Mouse (Mus musculus) MEL (cell line): ENCODE results near the gene Hoxa3. TPM values are rescaled to one million over a fixed set of nuclear protein-coding genes. Genes with fewer than 3 reads are reported as not detected.

Source experiments
- DNase-seq: peaks from one replicate; pipeline ENCODE4 v3.0.0; 2011; ENCODE audit warnings: low read depth, low spot score
- H3K27ac ChIP-seq: 2 replicates; pipeline ENCODE4 v1.5.1; 2012; ENCODE audit warnings: low read depth, mild to moderate bottlenecking, control low read depth, low read length, moderate library complexity; ENCODE audit not compliant: control insufficient read depth
- H3K27me3 ChIP-seq, 2 experiments: fragments of 150-350 bp in 1 of 2; sonication (generic) in 1 of 2; 2 replicates each; pipeline ENCODE4 v1.6.1; 2012; ENCODE audit warnings: low read length in 2 of 2, mild to moderate bottlenecking in 2 of 2, improper control_type of control experiment in 1 of 2, moderate library complexity in 1 of 2; ENCODE audit not compliant: insufficient read depth in 2 of 2, control insufficient read depth in 1 of 2
- H3K36me3 ChIP-seq, 2 experiments: 2 replicates each; pipeline ENCODE4 v1.6.1; 2012 to 2014; ENCODE audit warnings: low read length in 2 of 2, improper control_type of control experiment in 1 of 2, inconsistent platforms in 1 of 2, mild to moderate bottlenecking in 1 of 2; ENCODE audit not compliant: insufficient read depth in 2 of 2, control insufficient read depth in 1 of 2
- H3K4me1 ChIP-seq, 2 experiments: fragments of 150-350 bp in 1 of 2; sonication (generic) in 1 of 2; 2 replicates each; pipeline ENCODE4 v1.6.1; 2012; ENCODE audit warnings: low read length in 2 of 2, improper control_type of control experiment in 1 of 2, mild to moderate bottlenecking in 1 of 2; ENCODE audit not compliant: insufficient read depth in 2 of 2, control insufficient read depth in 1 of 2
- H3K4me3 ChIP-seq, 2 experiments: fragments of 150-350 bp in 1 of 2; sonication (generic) in 1 of 2; 2 replicates each; pipeline ENCODE4 v1.5.1; 2012; ENCODE audit warnings: low read depth in 2 of 2, low read length in 2 of 2, mild to moderate bottlenecking in 2 of 2, moderate library complexity in 2 of 2, control low read depth in 1 of 2, improper control_type of control experiment in 1 of 2; ENCODE audit not compliant: control insufficient read depth in 1 of 2, insufficient read depth in 1 of 2
- H3K79me2 ChIP-seq: 2 replicates; pipeline ENCODE4 v1.6.1; 2012; ENCODE audit warnings: mild to moderate bottlenecking, low read length, moderate library complexity; ENCODE audit not compliant: control insufficient read depth, poor library complexity, insufficient read depth
- H3K9ac ChIP-seq: 2 replicates; pipeline ENCODE4 v1.6.1; 2012; ENCODE audit warnings: low read depth, mild to moderate bottlenecking, control low read depth, low read length, moderate library complexity; ENCODE audit not compliant: control insufficient read depth, poor library complexity, severe bottlenecking
- H3K9me3 ChIP-seq: fragments of 150-350 bp; sonication (generic); replicated peaks from 2 replicates; pipeline ENCODE4 v1.6.1; 2012; ENCODE audit warnings: mild to moderate bottlenecking, low read length, improper control_type of control experiment, moderate library complexity; ENCODE audit not compliant: insufficient read depth
- CHD1 ChIP-seq: IDR thresholded peaks from 2 replicates; pipeline ENCODE4 v1.6.1; 2012; ENCODE audit warnings: low read depth, mild to moderate bottlenecking, inconsistent platforms, low read length, improper control_type of control experiment
- CTCF ChIP-seq, 3 experiments: IDR thresholded peaks in 2 of 3; conservative IDR thresholded peaks in 1 of 3; 2 replicates each; pipeline ENCODE4 v1.5.1; 2011 to 2012; ENCODE audit warnings: low read length in 3 of 3, low read depth in 2 of 3, mild to moderate bottlenecking in 2 of 3, improper control_type of control experiment in 1 of 3, inconsistent platforms in 1 of 3, mixed read lengths in 1 of 3, moderate library complexity in 1 of 3; ENCODE audit not compliant: control insufficient read depth in 1 of 3, insufficient read depth in 1 of 3, poor library complexity in 1 of 3, severe bottlenecking in 1 of 3
- ELF1 ChIP-seq: IDR thresholded peaks from 2 replicates; pipeline ENCODE4 v1.6.1; 2014; ENCODE audit warnings: low read depth, mild to moderate bottlenecking, inconsistent platforms, low read length, improper control_type of control experiment, moderate library complexity
- GABPA ChIP-seq: IDR thresholded peaks from 2 replicates; pipeline ENCODE4 v1.6.1; 2012; ENCODE audit warnings: low read depth, mild to moderate bottlenecking, inconsistent platforms, low read length, improper control_type of control experiment, moderate library complexity
- JUND ChIP-seq: IDR thresholded peaks from 2 replicates; pipeline ENCODE4 v1.6.1; 2011; ENCODE audit warnings: low read depth, mild to moderate bottlenecking, improper control_type of control experiment, low read length
- MAZ ChIP-seq: IDR thresholded peaks from 2 replicates; pipeline ENCODE4 v1.6.1; 2012; ENCODE audit warnings: low read depth, mild to moderate bottlenecking, inconsistent platforms, low read length, improper control_type of control experiment
- MYC ChIP-seq: IDR thresholded peaks from 2 replicates; pipeline ENCODE4 v1.6.1; 2011; ENCODE audit warnings: low read depth, mild to moderate bottlenecking, low read length, improper control_type of control experiment, moderate library complexity
- NELFE ChIP-seq: IDR thresholded peaks from 2 replicates; pipeline ENCODE4 v1.6.1; 2011; ENCODE audit warnings: low read depth, low read length, improper control_type of control experiment
- POLR2AphosphoS2 ChIP-seq: IDR thresholded peaks from 2 replicates; pipeline ENCODE4 v1.6.1; 2011; ENCODE audit warnings: low read length, improper control_type of control experiment
- RCOR1 ChIP-seq: IDR thresholded peaks from 2 replicates; pipeline ENCODE4 v1.6.1; 2012; ENCODE audit warnings: low read depth, mild to moderate bottlenecking, inconsistent platforms, low read length, improper control_type of control experiment
- SMC3 ChIP-seq: IDR thresholded peaks from 2 replicates; pipeline ENCODE4 v1.6.1; 2011; ENCODE audit warnings: low read depth, low read length, improper control_type of control experiment
- USF1 ChIP-seq: IDR thresholded peaks from 2 replicates; pipeline ENCODE4 v1.6.1; 2014; ENCODE audit warnings: low read depth, mild to moderate bottlenecking, inconsistent platforms, low read length, improper control_type of control experiment, moderate library complexity
- USF2 ChIP-seq, 2 experiments: IDR thresholded peaks; 2 replicates each; pipeline ENCODE4 v1.6.1; 2011 to 2012; ENCODE audit warnings: improper control_type of control experiment in 2 of 2, low read length in 2 of 2, borderline replicate concordance in 1 of 2, inconsistent platforms in 1 of 2, low read depth in 1 of 2, mild to moderate bottlenecking in 1 of 2; ENCODE audit not compliant: insufficient read depth in 1 of 2
- ZKSCAN1 ChIP-seq: IDR thresholded peaks from 2 replicates; pipeline ENCODE4 v1.6.1; 2012; ENCODE audit warnings: low read depth, mild to moderate bottlenecking, inconsistent platforms, low read length, improper control_type of control experiment, moderate library complexity
- ZMIZ1 ChIP-seq: IDR thresholded peaks from 2 replicates; pipeline ENCODE4 v1.6.1; 2012; ENCODE audit warnings: low read depth, mild to moderate bottlenecking, inconsistent platforms, low read length, improper control_type of control experiment, moderate library complexity
- polyA plus RNA-seq, 2 experiments: library from polyadenylated mRNA; stranded (reverse) in 1 of 2; unstranded in 1 of 2; fragments of >175 nt in 1 of 2; fragments of >200 nt in 1 of 2; gene quantifications; 2 replicates each; pipeline versions ENCODE4 v1.2.1 to v1.2.4; 2012; ENCODE audit warnings: low replicate concordance in 2 of 2, low read depth in 1 of 2; ENCODE audit not compliant: insufficient read length in 2 of 2, insufficient read depth in 1 of 2, missing spikeins in 1 of 2
- total RNA-seq: library from RNA; depleted of rRNA; stranded (reverse); fragments of 300-350 nt; gene quantifications from 2 replicates; pipeline ENCODE4 v1.2.3, GENCODE M21; 2012; rRNA removed

Gene Hoxa3
- not detected in 2 replicates for total RNA-seq
- not detected for polyA plus RNA-seq

GRCm38 (mm10) chr6:52213119-52213986 lies at the start of gene Hoxa3, which contains the start of gene Gm28308:
Hoxa3 (minus strand) TSS chr6:52213336.
Gm28308 (minus strand) TSS chr6:52213339.
- no peaks in the 10 kb centered on the region for H3K9me3 ChIP-seq
- TF ChIP-seq JUND (no peak), POLR2AphosphoS2 (no peak), MAZ (no peak), MYC (no peak), CTCF (IDR thresholded peaks at IDR 0.05 in 2 of 3, conservative IDR thresholded peaks at IDR 0.05 in 1 of 3; ENCODE audit: control insufficient read depth in 1 of 3, insufficient read depth in 1 of 3, low read depth in 2 of 3, low read length in 3 of 3, poor library complexity in 1 of 3, severe bottlenecking in 1 of 3) (no peak)
- TF ChIP-seq, all 39 proteins: peak for 0
- no peaks in the 10 kb centered on the region for H3K27me3 ChIP-seq
- H3K79me2 ChIP-seq = no peaks in the 10 kb centered on the region
- H3K4me1 ChIP-seq = no peaks in the 10 kb centered on the region
- no peaks in the 10 kb centered on the region for H3K36me3 ChIP-seq
- no peak within 1 kb of the TSS for H3K27ac ChIP-seq
- H3K4me3 ChIP-seq = no peak within 1 kb of the TSS
- DNase-seq = no peak
- no peak within 1 kb of the TSS for H3K9ac ChIP-seq

GRCm38 (mm10) chr6:52262463-52263320 lies 49.6 kb upstream of the Hoxa3 start:
- DNase-seq = no peak
- Histone ChIP-seq H3K9ac (no peak overlapping the region), H3K4me3 (no peak overlapping the region), H3K9me3 (no peaks in the 10 kb centered on the region), H3K79me2 (no peaks in the 10 kb centered on the region), H3K36me3 (no peaks in the 10 kb centered on the region), H3K27me3 (no peaks in the 10 kb centered on the region), H3K4me1 (no peaks in the 10 kb centered on the region), H3K27ac (no peak overlapping the region)
- TF ChIP-seq USF2 (IDR thresholded peaks at IDR 0.05; ENCODE audit: borderline replicate concordance in 1 of 2, insufficient read depth in 1 of 2, low read depth in 1 of 2, low read length in 2 of 2) = no peak
- no peak for TF ChIP-seq ZKSCAN1
- no peak for TF ChIP-seq RCOR1
- TF ChIP-seq USF1 = no peak
- no peak for TF ChIP-seq ELF1
- no peak for TF ChIP-seq GABPA
- no peak for TF ChIP-seq SMC3
- no peak for TF ChIP-seq POLR2AphosphoS2
- TF ChIP-seq ZMIZ1 = no peak
- TF ChIP-seq CHD1 = no peak
- TF ChIP-seq NELFE = no peak
